Mouse (Mus musculus) CD8-positive naive resting alpha-beta T cell, adult 57 days (primary cell): ENCODE results near the gene Tspan32. TPM values are rescaled to one million over a fixed set of nuclear protein-coding genes. Genes with fewer than 3 reads are reported as not detected.

Experiments
- total RNA-seq: library from RNA; stranded (reverse); gene quantifications from one replicate; pipeline ENCODE4 v1.2.4, GENCODE M21; 2023

The Tspan32 gene
- total RNA-seq: 69.8 TPM

DNA sequence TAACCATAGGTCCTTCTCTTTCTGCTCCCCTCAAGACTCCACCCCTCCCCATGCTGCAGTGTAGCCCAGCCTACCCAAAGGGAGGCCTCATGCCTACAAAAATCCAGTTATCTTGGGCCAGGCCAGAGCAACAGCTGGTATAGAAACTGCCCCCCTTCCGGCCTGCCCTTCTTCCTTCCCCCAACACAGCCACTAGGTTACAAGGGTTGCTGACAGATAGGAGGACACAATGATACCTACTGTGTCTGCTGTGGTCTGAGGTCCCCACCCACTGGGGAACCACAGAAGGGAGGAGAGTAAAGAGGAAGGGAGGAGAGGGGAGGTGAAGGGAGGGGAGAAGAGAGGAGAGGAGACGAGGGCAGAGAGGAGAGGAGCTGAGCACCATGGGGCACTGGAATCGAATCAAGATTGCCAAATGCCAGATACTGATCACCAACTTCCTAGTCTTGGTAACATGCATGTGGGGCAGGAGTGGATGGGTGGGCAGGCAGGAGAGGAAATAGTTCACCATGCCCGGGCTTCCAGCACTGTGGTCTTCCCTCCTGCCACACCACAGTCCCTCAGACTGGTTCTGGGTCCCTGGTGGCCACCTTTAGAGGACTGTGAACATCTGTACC lies at the start of gene Tspan32:
TSS of gene Tspan32 (plus strand) at position 320 of the 617 bp plus-strand sequence.

DNA sequence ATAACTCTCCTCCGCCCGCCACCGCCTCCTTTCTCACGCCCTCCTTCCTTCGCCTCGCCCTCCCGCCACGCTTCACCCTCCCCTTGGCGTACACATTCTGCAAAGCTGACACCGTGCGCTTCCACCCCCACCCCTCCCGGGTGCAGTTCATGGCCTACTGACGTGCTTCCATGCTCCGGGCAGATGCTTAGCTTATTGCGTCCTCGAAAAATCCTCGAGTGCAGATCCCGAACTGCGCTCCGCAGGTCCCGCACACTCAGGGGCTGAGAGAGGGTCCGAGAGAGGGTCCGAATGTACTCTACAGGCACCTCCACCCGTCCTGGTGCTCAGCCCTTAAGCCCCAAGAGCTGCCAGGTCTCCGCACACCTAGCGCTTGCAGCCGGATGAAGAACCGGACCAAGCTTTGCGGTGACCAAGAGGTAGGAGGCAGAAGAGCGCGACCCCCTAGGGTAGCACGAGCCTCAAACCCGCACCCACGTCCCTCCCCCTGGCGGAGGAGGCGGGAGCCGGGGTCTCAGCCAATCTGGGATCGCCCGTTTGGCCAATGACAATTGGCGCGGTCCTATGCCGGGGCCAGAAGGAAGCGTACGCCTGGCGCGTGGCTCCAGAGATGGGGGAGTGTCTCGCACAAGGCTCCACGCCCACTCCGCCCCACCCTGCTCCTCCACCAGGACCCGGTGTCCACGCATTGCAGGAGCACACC lies 35.9 kb upstream of the Tspan32 start, which contains the start of gene Ascl2:
TSS of gene Ascl2 (minus strand) at position 456 of the 703 bp plus-strand sequence.

DNA sequence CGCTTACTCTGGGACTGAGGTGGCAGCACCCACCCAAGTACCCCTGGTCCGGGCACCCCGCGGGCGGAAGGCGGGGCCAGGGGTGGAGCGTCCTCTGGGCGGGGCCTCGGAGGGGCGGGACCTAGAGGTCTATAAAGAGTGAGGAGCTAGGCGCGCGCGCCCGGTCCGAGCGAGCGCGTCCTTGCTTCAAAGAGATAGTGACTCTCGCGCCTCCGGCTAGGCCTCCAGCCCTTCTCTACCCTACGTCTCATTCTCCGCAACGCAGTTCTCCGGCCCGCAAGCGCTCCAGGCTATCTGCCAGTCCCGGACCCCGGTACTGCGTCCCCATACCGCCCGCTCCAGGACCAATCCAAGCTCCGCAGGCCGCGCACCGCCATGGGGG lies 47.8 kb downstream of the Tspan32 start, which contains the start of gene Cd81:
TSS of gene Cd81 (plus strand) at position 114 of the 382 bp plus-strand sequence.

DNA sequence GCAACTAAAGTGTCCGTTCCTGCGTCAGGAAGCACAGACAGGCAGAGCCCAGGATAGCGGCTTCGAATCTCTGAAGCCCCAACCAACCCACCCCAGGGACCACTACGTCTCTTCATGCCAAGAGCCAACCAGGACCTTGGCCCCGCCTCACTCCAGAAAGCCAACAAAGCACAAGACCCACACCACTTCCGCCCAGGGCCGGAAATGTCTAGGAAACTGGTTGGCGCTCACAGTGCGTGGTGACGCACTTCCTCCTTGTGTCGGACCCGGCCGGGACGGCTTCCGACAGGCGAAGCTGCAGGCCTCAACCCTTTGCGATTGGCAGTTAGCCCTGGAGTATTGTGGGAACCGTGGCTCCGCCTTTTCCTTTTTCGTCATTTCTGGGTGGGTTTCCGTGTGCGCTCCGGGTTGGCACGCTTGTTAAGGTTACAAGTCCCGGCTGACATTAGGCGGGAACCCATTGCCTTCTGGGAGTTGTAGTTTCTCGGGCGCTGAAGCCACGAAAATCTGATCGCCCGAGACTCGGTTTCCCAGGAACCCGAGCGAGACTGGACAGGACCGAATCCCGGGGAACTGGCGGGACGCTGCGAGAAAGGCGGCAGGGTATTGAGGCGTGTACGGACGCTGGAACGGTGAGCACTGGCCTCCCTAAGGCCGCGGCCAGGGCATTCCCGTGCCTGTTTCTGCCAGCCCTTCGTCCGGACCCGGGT lies 64.2 kb downstream of the Tspan32 start, which contains the start of gene Tssc4:
TSS of gene Tssc4 (plus strand) at position 368 of the 710 bp plus-strand sequence.

Other genes with a start within 250 kb of the Tspan32 start
- not detected for gene Th, start 73.9 kb upstream of the Tspan32 start, total RNA-seq
- not detected for gene Ascl2, start 35.8 kb upstream of the Tspan32 start, total RNA-seq
- gene Cd81, start 47.7 kb downstream of the Tspan32 start, total RNA-seq: 21.9 TPM
- gene Tssc4, start 64.2 kb downstream of the Tspan32 start, total RNA-seq: 13.5 TPM
- 0.28 TPM for gene Trpm5, start 89.6 kb downstream of the Tspan32 start, total RNA-seq
- gene Kcnq1, start 101.3 kb downstream of the Tspan32 start, total RNA-seq: not detected